Mouse (Mus musculus): ENCODE data around the gene Incenp. TPM values are rescaled to one million over a fixed set of nuclear protein-coding genes. Genes with fewer than 3 reads are reported as not detected.

Incenp gene
- polyA plus RNA-seq, 1 experiment from 2014 or later, result 40.6 TPM

DNA sequence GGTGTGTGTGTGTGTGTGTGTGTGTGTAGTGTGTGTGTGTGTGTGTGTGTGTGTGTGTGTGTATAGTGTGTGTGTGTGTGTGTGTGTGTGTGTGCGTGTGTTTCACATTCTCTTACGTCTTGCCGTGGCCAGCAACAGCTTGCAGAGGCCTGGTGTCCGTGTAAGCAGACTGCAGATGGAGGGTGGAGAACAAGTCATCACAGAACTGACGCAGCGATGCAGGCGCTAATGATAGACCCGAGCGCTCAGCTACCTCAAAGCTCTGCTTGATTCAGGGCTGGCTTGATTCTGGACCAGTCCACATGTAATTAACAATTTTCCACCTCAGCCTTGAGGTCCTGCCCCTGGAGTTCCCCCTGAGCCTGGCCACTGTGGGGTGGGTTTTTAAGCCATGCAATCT lies 28.7 kb upstream of the Incenp start:
- H3K27me3 ChIP-seq (ENCODE audit: insufficient read depth, low read length), result no peaks in the 10 kb centered on the region
- WGBS, result 83% methylated on average over 9 of the region's 9 CpGs
- no peak overlapping the region for H3K4me3 ChIP-seq (replicated peaks; ENCODE audit: low read depth, low read length)
- DNase-seq (ENCODE audit: low spot score) (no peak), ATAC-seq (replicated peaks; ENCODE audit: low FRiP score, low read depth) (no peak)
- no peak overlapping the region for H3K4me2 ChIP-seq (ENCODE audit: low read length)
- no peaks in the 10 kb centered on the region for H3K4me1 ChIP-seq (replicated peaks; ENCODE audit: insufficient read depth, low read length)
- H3K36me3 ChIP-seq (ENCODE audit: insufficient read depth, low read length), result no peaks in the 10 kb centered on the region
- TF ChIP-seq CTCF (IDR thresholded peaks at IDR 0.05; ENCODE audit: low read depth), result no peak
- H3K9me3 ChIP-seq (replicated peaks; ENCODE audit: low read length), result no peaks in the 10 kb centered on the region
- H3K9ac ChIP-seq (ENCODE audit: low read depth, low read length), result no peak overlapping the region
- H3K27ac ChIP-seq, result no peak overlapping the region

DNA sequence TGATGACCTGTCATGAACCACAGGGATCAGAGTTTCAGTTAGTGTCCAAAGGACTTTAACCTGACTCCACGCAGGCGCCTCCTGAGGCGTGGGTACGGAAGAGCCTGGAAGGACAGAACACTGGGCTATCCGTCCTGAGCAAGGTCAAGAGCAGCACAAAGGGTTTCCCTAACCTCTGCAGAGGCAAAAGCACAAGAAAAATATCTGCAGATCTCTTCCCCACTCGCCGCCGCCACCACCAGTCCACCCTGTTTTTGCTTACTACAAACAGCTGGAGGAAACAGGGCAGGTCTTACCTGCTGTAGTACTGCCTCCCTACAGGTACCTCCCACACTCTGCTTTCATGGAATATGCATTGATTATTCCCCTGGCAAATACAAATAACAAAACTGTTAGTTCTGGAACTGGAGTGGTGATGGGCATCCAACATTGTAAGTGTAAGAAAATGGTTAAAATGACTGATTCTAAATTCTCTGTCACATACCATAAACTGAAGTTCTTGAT lies 25.5 kb upstream of the Incenp start:
- Histone ChIP-seq H3K4me2 (ENCODE audit: low read length) (no peak overlapping the region), H3K9me3 (replicated peaks; ENCODE audit: low read length) (no peaks in the 10 kb centered on the region), H3K9ac (ENCODE audit: low read depth, low read length) (no peak overlapping the region), H3K27me3 (ENCODE audit: insufficient read depth, low read length) (no peaks in the 10 kb centered on the region), H3K27ac (no peak overlapping the region), H3K4me3 (replicated peaks; ENCODE audit: low read depth, low read length) (no peak overlapping the region), H3K36me3 (ENCODE audit: insufficient read depth, low read length) (no peaks in the 10 kb centered on the region), H3K4me1 (replicated peaks; ENCODE audit: insufficient read depth, low read length) (peaks cover 4% of the 10 kb centered on the region; the same call in 1 of the 2 replicates)
- ATAC-seq (replicated peaks; ENCODE audit: low FRiP score, low read depth) (0 out of 2 replicates have a peak, but pooled peaks have one; percentile 19), DNase-seq (ENCODE audit: low spot score) (no peak)
- no peak for TF ChIP-seq CTCF (IDR thresholded peaks at IDR 0.05; ENCODE audit: low read depth)
- WGBS, result 36% methylated on average over 8 of the region's 8 CpGs

DNA sequence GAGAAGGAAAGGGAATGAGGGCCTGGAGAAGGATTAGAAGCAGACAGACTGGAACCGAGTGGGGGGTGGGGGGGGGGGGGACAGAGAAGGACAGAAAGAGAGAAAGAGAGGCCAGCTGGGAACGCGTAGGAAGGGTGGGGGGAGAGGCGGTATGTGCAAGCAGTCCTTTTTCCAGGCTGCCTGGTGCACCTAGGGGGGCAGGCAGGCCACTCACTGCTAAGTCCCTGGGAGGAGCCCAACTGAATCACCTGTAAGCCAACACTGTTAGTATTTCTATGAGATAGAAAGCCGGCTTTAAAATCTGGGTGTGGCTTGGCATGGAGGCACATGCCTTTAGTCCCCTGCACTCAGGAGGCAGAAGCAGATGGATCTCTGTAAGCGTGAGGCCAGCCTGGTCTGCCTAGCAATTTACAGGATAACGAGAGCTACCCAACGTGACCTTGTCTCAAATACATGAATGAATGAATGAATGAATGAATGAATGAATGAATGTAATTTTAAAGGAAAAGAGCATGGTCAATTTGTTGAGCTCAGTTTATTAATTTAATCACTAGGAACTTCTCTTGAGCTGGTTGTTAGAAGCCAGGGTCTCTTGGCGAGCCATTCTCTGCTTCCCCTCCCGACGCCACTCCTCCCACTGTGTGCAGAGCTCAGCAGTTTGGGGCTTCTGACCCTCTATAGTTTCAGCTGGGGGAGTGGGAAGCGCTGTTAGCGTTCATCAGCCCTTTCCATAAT lies 24.9 kb upstream of the Incenp start:
- no peak overlapping the region for H3K4me3 ChIP-seq (replicated peaks; ENCODE audit: low read depth, low read length)
- no peak overlapping the region for H3K4me2 ChIP-seq (ENCODE audit: low read length)
- ATAC-seq (replicated peaks; ENCODE audit: low FRiP score, low read depth) (no peak), DNase-seq (ENCODE audit: low spot score) (no peak)
- H3K27me3 ChIP-seq (ENCODE audit: insufficient read depth, low read length), result no peaks in the 10 kb centered on the region
- no peak for TF ChIP-seq CTCF (IDR thresholded peaks at IDR 0.05; ENCODE audit: low read depth)
- 41% methylated on average over 13 of the region's 13 CpGs for WGBS
- H3K27ac ChIP-seq, result no peak overlapping the region
- no peaks in the 10 kb centered on the region for H3K36me3 ChIP-seq (ENCODE audit: insufficient read depth, low read length)
- H3K4me1 ChIP-seq (replicated peaks; ENCODE audit: insufficient read depth, low read length), result peaks cover 4% of the 10 kb centered on the region; the same call in 1 of the 2 replicates
- no peaks in the 10 kb centered on the region for H3K9me3 ChIP-seq (replicated peaks; ENCODE audit: low read length)
- no peak overlapping the region for H3K9ac ChIP-seq (ENCODE audit: low read depth, low read length)

DNA sequence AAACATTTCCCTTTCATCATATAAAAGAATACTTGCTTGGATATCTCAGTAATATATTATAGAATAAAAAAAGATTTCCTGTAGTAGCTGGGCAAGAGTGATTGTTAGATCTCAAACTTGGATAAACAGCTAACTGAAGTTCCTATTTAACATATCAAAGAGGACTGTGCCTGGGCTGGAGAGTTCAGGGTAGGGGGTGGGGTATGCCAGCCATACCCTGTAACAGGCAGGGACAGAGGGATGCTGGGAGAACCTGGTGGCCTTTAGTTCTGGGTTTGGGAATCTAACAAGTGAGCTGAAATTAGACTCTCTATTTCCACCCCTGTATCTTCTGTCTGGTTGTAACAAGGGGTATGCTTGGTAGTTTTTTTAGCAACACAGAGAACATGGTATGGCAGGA lies 23.7 kb upstream of the Incenp start:
- TF ChIP-seq CTCF (IDR thresholded peaks at IDR 0.05; ENCODE audit: low read depth), result no peak
- no peaks in the 10 kb centered on the region for H3K36me3 ChIP-seq (ENCODE audit: insufficient read depth, low read length)
- H3K9me3 ChIP-seq (replicated peaks; ENCODE audit: low read length), result no peaks in the 10 kb centered on the region
- H3K27ac ChIP-seq, result no peak overlapping the region
- peaks cover 4% of the 10 kb centered on the region; the same call in 1 of the 2 replicates for H3K4me1 ChIP-seq (replicated peaks; ENCODE audit: insufficient read depth, low read length)
- no peak for ATAC-seq (replicated peaks; ENCODE audit: low FRiP score, low read depth)
- H3K4me2 ChIP-seq (ENCODE audit: low read length), result no peak overlapping the region
- no peaks in the 10 kb centered on the region for H3K27me3 ChIP-seq (ENCODE audit: insufficient read depth, low read length)
- H3K9ac ChIP-seq (ENCODE audit: low read depth, low read length), result no peak overlapping the region
- DNase-seq (ENCODE audit: low spot score), result no peak
- no peak overlapping the region for H3K4me3 ChIP-seq (replicated peaks; ENCODE audit: low read depth, low read length)

DNA sequence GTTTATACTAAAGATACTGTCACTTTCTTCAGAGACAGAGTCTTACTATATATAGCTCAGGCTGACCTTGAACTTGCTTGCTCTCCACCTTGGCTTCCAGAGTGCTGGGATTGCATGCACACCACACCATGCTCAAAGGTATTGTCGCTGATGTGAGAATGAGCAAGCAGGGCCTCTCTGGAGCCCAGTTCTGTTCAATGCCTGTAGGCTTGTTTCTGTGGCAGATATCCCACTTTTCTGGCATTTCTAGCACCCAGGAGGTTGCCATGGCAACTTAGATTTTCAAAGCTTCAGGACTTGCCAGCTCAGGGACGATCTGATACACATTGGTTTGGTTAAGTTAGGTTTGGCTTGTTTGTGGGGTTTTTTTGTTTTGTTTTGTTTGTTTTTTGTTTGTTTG lies 22.9 kb upstream of the Incenp start:
- Histone ChIP-seq H3K27ac (no peak overlapping the region), H3K36me3 (ENCODE audit: insufficient read depth, low read length) (no peaks in the 10 kb centered on the region), H3K4me2 (ENCODE audit: low read length) (no peak overlapping the region), H3K9ac (ENCODE audit: low read depth, low read length) (no peak overlapping the region), H3K4me3 (replicated peaks; ENCODE audit: low read depth, low read length) (no peak overlapping the region), H3K27me3 (ENCODE audit: insufficient read depth, low read length) (no peaks in the 10 kb centered on the region), H3K9me3 (replicated peaks; ENCODE audit: low read length) (no peaks in the 10 kb centered on the region), H3K4me1 (replicated peaks; ENCODE audit: insufficient read depth, low read length) (peaks cover 4% of the 10 kb centered on the region; the same call in 1 of the 2 replicates)
- no peak for TF ChIP-seq CTCF (IDR thresholded peaks at IDR 0.05; ENCODE audit: low read depth)
- 32% methylated on average over 2 of the region's 2 CpGs for WGBS
- no peak for ATAC-seq (replicated peaks; ENCODE audit: low FRiP score, low read depth)
- DNase-seq (ENCODE audit: low spot score), result no peak

DNA sequence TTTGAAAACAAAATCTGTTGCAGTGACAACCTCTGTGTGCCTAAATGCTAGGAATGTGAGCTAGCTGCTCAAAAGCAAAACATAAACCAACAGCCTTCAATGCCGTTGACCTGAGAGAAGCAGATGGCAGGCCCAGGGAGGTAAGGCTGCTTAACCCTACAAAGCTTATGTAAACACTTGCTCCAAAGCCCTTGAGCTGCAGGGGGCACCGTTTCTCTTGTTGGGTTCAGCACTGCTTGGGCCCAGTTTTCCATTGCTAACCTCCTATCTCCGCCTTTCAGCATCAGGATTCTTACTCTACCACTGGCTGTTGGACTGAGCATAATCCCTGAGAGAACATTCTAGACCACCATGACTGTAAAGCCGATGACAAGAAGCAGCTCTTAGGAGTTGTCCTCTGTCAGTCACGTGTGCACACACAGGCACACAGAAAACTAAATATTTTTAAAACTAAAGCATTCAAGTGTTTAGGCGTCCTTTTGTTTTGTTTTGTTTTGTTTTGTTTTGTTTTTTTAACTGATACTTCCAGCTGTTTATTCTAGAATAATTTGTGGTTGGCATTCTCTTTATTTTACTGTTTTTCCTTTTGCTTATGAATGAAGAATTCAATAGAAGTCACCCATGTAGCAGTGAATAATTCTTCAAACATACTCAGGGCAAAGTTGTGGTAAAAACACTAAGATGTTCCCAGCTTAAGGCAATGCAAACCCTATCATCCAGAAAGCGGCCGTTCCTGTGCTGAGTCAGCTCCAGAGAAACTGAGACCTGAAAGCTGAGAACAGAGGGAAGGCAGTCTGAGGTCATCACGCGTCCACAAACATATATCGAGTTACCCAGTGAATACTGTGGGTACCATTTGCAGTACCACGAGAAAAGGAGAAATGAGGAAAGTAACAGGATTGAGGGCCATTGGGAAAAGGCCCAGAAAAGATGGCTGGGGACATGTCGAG lies 21.8 kb upstream of the Incenp start:
- no peak overlapping the region for H3K27ac ChIP-seq
- no peaks in the 10 kb centered on the region for H3K27me3 ChIP-seq (ENCODE audit: insufficient read depth, low read length)
- H3K4me1 ChIP-seq (replicated peaks; ENCODE audit: insufficient read depth, low read length), result peaks cover 4% of the 10 kb centered on the region; the same call in 1 of the 2 replicates
- H3K4me2 ChIP-seq (ENCODE audit: low read length), result no peak overlapping the region
- WGBS, result 36% methylated on average over 13 of the region's 13 CpGs
- DNase-seq (ENCODE audit: low spot score) (peak; percentile 79), ATAC-seq (replicated peaks; ENCODE audit: low FRiP score, low read depth) (0 out of 2 replicates have a peak, but pooled peaks have one; percentile 40)
- H3K9ac ChIP-seq (ENCODE audit: low read depth, low read length), result no peak overlapping the region
- no peaks in the 10 kb centered on the region for H3K9me3 ChIP-seq (replicated peaks; ENCODE audit: low read length)
- no peak overlapping the region for H3K4me3 ChIP-seq (replicated peaks; ENCODE audit: low read depth, low read length)
- H3K36me3 ChIP-seq (ENCODE audit: insufficient read depth, low read length), result no peaks in the 10 kb centered on the region
- TF ChIP-seq CTCF (IDR thresholded peaks at IDR 0.05; ENCODE audit: low read depth), result peak; percentile 65
